Mouse (Mus musculus): ENCODE measurements around the gene St6galnac6.

GRCm38 (mm10) chr2:32555484-32555883 is 44.0 kb upstream of the St6galnac6 start:
- TF ChIP-seq CTCF (conservative IDR thresholded peaks at IDR 0.05; ENCODE audit: low read length) (no peak), NANOG (IDR thresholded peaks at IDR 0.05; ENCODE audit: borderline replicate concordance, low read length) (no peak), POU5F1 (IDR thresholded peaks at IDR 0.05; ENCODE audit: borderline replicate concordance, low read length) (no peak)

Measured in E14TG2a.4 (cell line).